Mouse (Mus musculus): ENCODE results near the gene Tldc2. TPM values are rescaled to one million over a fixed set of nuclear protein-coding genes. Genes with fewer than 3 reads are reported as not detected.

The Tldc2 gene
- polyA plus RNA-seq, 1 experiment from 2014 or later: not detected

DNA sequence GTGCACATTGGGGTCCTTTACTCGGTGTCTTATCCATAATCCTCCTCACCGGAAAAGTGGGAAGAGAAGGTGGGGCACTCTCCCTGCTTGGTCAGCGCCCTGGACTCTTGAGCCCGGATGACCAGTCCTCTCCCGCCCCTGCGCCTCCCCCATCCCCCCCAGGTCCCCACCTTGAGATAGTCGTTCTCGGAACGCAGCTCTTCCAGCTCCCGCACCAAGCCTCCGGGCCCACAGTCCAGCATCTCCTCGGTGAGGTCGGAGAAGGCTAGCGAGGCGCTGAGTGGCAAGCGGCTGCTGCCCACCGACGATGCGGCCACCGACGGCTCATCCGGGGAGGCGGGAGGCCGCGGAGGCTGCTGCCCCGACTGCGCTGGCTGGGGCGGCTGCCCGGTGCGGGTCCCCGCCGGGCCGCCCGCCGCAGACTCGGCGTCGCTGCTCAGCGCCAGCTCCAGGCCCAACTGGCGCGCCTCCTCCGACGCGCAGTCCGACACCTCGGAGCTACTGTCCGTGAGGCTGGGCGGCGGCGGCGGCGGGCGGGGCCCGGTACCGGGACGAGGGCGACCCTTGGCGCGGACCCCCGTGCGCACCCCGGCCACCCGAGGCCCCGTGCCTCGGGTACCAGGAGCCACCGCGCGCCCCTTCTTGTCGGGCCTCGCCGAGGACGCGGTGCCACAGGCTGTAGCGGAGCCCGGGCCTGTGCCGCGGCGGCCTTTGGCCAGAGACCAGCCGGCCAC is 8.6 kb upstream of the Tldc2 start:
- no peaks in the 10 kb centered on the region for H3K36me3 ChIP-seq (ENCODE audit: inconsistent target)
- under 1% methylated on average over 77 of the region's 79 CpGs for WGBS (ENCODE audit: missing documents)
- peaks cover 49% of the 10 kb centered on the region for H3K79me2 ChIP-seq (ENCODE audit: inconsistent target)
- H3K4me3 ChIP-seq (ENCODE audit: inconsistent target): peak overlapping the region; percentile 74
- peak overlapping the region; percentile 76 for H3K27ac ChIP-seq

DNA sequence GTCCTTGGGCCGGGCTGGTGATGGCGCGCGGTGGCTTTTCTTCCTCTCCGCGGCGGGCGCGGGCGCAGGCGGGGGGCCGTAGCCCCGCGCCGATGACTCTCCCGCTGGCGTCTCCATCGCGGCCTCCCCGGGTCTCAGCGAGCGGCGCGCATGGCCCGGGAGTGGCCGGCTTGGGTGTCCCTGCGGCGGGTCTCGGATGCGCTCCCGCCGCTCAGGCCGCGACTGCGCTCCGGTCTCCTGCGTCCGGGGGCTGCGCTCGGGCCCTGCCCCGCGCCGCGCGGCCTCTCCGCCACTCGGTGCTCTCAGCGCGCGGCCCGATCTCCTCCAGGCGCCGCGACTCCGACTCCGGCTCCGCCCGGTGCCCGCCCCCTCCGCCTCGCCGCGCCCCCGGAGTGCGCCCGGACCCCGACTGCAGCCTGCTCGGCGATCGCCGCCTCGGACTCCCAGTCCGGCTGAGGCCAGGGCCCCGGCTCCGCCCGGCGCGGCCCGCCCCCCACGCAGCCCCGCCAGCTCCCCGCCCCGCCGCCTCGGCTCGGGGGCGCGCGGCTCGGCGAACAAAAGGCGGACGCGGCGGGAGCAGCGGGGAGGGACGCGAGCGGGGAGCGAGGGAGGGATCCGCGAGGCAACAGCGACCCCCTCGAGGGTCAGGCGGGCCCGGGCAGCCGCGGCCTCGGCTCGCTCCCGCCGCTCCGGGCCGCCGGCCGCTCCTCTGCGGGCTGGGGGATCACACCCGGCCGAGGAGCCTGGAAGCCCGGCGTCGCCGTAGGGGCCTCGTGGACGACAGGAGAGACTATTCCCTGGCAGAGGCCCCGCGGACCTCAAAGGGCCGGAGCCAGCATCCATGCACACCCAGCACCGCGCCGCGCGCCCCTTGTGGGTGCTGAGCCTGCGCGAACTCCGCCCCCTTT is 7.8 kb upstream of the Tldc2 start, which contains the start of gene Soga1:
Gene Soga1 (minus strand): TSS at position 462 of the 908 bp plus-strand sequence.
- H3K79me2 ChIP-seq (ENCODE audit: inconsistent target): peaks cover 41% of the 10 kb centered on the region
- H3K27ac ChIP-seq: peak within 1 kb of the TSS; percentile 76
- 1% methylated on average over 78 of the region's 136 CpGs for WGBS (ENCODE audit: missing documents)
- no peaks in the 10 kb centered on the region for H3K36me3 ChIP-seq (ENCODE audit: inconsistent target)
- H3K4me3 ChIP-seq (ENCODE audit: inconsistent target): peak within 1 kb of the TSS; percentile 74

DNA sequence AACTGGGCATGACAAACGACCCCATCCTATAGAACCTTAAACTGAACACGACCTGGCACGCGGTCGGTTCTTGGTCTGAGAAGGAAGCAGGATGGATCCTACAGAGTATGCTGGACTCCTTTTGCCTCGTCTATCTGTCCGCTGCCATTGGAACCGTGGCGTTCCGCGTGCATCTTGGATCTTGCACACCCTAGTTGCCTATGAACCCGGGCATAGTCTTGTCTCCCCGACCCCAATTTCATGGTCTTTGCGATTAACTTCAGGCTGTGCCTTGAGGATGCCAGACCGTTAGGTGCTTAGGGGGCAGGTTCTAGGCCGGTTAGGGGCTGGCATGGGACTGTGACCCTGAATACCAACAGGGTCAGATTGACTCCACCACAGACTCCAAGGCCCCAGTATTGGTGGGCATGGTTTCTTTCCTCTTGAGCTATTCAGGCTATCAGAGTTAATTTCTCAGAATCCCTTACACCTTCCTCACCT is 7.1 kb upstream of the Tldc2 start:
- Histone ChIP-seq H3K27ac (no peak overlapping the region), H3K4me3 (ENCODE audit: inconsistent target) (no peak overlapping the region), H3K36me3 (ENCODE audit: inconsistent target) (no peaks in the 10 kb centered on the region), H3K79me2 (ENCODE audit: inconsistent target) (peaks cover 34% of the 10 kb centered on the region)
- 42% methylated on average over 16 of the region's 16 CpGs for WGBS (ENCODE audit: missing documents)

- peaks cover 18% of the 10 kb centered on the region for H3K79me2 ChIP-seq (ENCODE audit: inconsistent target)
- no peak overlapping the region for H3K27ac ChIP-seq
- 95% methylated on average over 8 of the region's 8 CpGs for WGBS (ENCODE audit: missing documents)
- H3K4me3 ChIP-seq (ENCODE audit: inconsistent target): no peak overlapping the region
- H3K36me3 ChIP-seq (ENCODE audit: inconsistent target): no peaks in the 10 kb centered on the region
Observed at GRCm38 (mm10) chr2:157081331-157081730, 5.5 kb upstream of the Tldc2 start.

DNA sequence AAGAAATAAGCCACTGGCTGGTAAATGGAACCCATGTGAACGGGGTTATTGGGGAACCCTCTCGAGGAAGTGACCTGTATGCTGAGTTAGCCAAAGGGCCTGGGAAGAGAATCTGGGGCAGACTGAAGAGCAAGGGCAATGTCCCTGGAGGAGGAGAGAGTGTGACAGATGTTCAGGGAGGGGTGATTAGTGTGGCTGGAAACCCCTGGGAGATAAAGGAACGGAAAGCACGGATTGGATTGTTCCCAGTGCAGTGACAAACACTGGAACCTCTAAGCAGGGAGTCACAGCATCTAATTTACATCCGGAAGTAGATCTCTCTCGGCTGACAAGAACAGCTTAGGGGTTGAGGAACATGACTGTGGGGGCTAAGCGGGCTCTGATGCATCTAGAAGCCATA is 4.9 kb upstream of the Tldc2 start:
- Histone ChIP-seq H3K36me3 (ENCODE audit: inconsistent target) (no peaks in the 10 kb centered on the region), H3K4me3 (ENCODE audit: inconsistent target) (no peak overlapping the region), H3K27ac (no peak overlapping the region), H3K79me2 (ENCODE audit: inconsistent target) (peaks cover 11% of the 10 kb centered on the region)
- 58% methylated on average over 7 of the region's 7 CpGs for WGBS (ENCODE audit: missing documents)

DNA sequence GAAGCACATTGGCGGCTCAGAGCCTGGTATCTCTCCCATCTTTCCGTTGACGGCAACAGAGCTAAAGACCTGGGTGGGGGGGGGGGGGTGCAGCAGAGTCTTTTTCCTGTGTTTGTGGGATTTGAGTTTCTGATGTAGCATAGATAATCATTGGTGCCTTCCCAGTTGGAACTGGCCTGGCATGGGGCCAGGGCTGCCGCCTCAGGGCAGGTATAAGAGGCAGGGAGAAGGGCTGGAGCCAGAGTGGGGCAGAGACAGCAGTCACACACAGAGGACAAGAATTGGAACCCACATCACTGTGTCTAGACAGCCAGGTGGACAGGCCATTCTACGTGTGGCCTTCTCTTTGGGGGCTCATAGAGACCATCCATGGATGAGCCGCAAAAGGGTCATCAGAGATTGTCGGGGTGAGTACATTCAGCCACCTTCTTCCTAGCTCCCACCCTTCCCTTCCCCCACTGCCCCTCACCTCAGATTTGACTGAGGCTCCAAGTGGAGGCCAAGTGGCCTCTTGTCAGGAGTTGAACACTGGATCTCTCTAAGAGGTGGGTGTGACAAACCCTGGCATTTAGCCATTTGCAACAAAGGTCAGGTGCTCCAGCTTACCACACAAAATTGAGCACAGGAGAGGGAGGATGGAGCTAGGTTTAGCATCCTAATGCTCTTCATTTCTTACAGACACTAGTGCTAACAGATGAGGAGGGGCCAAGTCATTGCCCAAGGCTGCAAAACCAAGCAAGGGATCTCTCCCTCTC is 1.8 kb upstream of the Tldc2 start:
- Histone ChIP-seq H3K36me3 (ENCODE audit: inconsistent target) (no peaks in the 10 kb centered on the region), H3K4me3 (ENCODE audit: inconsistent target) (no peak overlapping the region), H3K79me2 (ENCODE audit: inconsistent target) (no peaks in the 10 kb centered on the region), H3K27ac (no peak overlapping the region)
- WGBS (ENCODE audit: missing documents): 92% methylated on average over 7 of the region's 7 CpGs

DNA sequence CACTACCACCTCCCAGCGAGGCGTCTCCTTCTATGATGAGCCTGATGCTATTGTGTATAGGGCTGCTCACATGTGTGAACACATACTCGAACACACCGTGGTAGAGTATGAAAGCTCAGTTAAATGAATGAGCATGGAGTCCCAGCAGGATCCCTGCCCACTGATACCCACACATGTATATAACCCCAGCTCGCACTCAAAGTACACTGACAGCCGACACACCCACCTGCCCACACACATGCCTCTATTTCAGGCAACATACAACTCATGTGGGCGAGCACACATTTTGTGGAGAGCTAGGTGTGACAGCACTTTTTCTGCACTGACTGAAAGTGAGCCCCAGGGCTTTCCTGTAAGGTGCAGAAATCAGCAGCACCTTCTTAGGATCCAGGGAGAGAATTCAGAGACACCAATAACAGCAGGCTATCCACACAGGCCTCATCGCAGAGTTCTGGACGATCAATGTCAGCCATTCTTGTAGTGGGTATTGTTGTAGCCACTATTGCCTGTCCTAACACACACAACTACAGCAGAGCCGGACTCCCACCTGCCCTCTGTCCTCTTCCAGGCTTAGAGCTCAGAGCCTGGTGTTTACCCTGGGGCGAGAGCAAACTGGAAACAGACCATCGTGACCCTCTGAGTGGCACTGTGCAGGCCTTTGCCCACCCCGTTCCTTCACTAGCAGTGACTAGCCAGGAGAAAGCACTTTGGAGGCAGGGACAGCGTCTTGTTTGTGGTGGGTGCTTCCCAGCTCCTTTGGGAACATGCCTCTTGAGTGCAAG is 872 bp downstream of the Tldc2 start:
- Histone ChIP-seq H3K79me2 (ENCODE audit: inconsistent target) (no peaks in the 10 kb centered on the region), H3K4me3 (ENCODE audit: inconsistent target) (no peak overlapping the region), H3K36me3 (ENCODE audit: inconsistent target) (no peaks in the 10 kb centered on the region), H3K27ac (no peak overlapping the region)
- 93% methylated on average over 14 of the region's 14 CpGs for WGBS (ENCODE audit: missing documents)

DNA sequence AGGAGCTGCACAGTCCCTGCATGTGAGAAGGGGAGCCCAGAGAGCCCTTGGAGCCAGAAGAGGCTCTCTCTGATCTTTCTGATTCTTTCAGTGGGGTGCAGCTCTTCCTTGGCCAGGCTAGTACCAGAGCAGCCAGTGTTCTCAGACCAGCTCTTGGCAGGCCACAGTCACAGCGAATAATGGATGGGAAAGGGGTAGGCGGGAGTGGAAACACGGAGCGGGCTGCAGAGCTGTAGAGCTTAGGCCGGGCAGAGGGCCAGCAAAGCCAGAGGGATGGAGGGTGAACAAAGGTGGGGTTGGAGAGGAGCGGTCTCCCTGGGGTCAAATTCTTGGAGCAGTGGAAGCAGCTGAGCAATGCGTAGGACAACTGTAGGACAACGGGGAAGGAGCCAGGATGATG is 5.2 kb downstream of the Tldc2 start:
- H3K4me3 ChIP-seq (ENCODE audit: inconsistent target): no peak overlapping the region
- H3K79me2 ChIP-seq (ENCODE audit: inconsistent target): no peaks in the 10 kb centered on the region
- 94% methylated on average over 8 of the region's 8 CpGs for WGBS (ENCODE audit: missing documents)
- H3K36me3 ChIP-seq (ENCODE audit: inconsistent target): peaks cover 10% of the 10 kb centered on the region; the same call in 1 of the 2 replicates
- H3K27ac ChIP-seq: no peak overlapping the region

DNA sequence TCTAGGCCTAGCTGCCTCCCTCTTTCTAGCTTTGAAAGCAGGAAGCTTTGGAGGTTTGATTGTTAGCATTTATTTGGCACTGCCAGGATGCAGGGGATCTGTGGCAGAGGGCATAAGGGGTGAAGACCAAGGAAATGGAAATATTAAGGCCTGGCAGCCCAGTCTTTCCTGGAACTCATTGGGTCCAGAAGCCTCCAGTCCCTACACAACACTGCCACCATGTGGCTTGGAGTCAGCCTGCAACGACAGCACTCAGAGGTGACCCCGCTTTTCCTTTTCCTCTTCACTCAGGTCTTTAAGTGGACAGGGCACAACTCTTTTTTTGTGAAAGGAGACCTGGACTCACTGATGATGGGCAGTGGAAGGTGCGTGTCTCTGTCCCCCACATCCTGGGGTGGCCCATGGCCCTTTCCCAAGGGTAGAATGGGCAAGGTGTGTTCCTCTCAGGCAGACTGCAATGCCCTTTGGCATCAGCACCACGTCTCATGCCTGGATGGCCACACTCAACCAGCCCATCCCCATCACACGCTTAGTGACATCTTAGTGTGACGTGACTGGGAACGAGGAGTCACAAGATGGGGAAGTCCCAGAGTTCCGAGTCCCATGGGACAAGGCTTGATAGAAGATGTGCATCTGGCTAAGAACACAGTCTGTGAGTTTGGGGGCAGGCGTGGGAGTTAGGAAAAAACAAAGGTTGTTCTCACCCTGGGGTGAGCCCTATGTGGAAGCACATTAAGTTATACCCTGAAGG is 8.3 kb downstream of the Tldc2 start:
- no peak overlapping the region for H3K4me3 ChIP-seq (ENCODE audit: inconsistent target)
- no peaks in the 10 kb centered on the region for H3K79me2 ChIP-seq (ENCODE audit: inconsistent target)
- H3K27ac ChIP-seq: no peak overlapping the region
- 77% methylated on average over 9 of the region's 9 CpGs for WGBS (ENCODE audit: missing documents)
- peaks cover 41% of the 10 kb centered on the region for H3K36me3 ChIP-seq (ENCODE audit: inconsistent target)

- Histone ChIP-seq H3K27ac (peak overlapping the region; percentile 7; the same call in 1 of the 2 replicates), H3K4me3 (ENCODE audit: inconsistent target) (no peak overlapping the region), H3K36me3 (ENCODE audit: inconsistent target) (peaks cover 83% of the 10 kb centered on the region), H3K79me2 (ENCODE audit: inconsistent target) (no peaks in the 10 kb centered on the region; the same call in 1 of the 2 replicates)
- WGBS (ENCODE audit: missing documents): 78% methylated on average over 8 of the region's 12 CpGs
Observed at GRCm38 (mm10) chr2:157099532-157100318, 12.9 kb downstream of the Tldc2 start.

DNA sequence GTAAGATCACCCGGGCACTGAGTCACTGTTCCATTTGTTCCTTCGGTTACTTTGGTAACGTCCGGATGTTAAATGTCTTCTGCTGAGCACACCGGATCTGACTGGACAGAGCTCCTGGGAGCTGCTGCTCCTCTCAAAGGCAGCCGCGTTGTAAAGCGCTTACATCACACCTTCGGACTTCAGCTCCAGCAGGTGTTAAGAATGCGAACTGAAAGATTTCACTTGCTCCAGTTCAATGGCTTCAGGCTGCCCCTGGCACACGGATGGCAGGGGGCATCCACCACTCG is 13.4 kb downstream of the Tldc2 start:
- no peak overlapping the region for H3K27ac ChIP-seq
- 96% methylated on average over 12 of the region's 12 CpGs for WGBS (ENCODE audit: missing documents)
- H3K4me3 ChIP-seq (ENCODE audit: inconsistent target): no peak overlapping the region
- peaks cover 88% of the 10 kb centered on the region for H3K36me3 ChIP-seq (ENCODE audit: inconsistent target)
- H3K79me2 ChIP-seq (ENCODE audit: inconsistent target): no peaks in the 10 kb centered on the region; the same call in 1 of the 2 replicates

GRCm38 (mm10) chr2:157101650-157102049 is 14.8 kb downstream of the Tldc2 start:
- Histone ChIP-seq H3K4me3 (ENCODE audit: inconsistent target) (no peak overlapping the region), H3K27ac (no peak overlapping the region), H3K36me3 (ENCODE audit: inconsistent target) (peaks cover 96% of the 10 kb centered on the region), H3K79me2 (ENCODE audit: inconsistent target) (no peaks in the 10 kb centered on the region; the same call in 1 of the 2 replicates)
- WGBS (ENCODE audit: missing documents): 96% methylated on average over 9 of the region's 9 CpGs

DNA sequence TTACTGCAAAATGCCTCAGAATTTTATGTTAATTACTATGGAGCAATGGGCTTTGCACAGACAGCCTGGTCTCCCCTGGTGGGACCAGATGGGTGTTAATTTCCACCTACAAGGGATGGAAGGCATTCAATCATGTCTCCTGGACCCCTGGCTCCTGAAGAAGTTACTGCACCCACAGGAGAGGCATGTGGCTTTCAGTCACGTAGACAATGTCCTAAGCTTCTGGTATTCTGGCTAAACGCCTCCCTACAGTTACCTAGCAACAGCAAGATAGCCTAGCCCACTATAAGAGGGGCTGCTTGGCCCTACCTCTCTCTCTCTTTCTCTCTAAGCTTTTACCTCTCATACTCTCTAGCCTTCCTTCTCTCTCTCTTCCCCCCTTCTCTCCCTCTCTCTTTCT is 15.4 kb downstream of the Tldc2 start:
- WGBS (ENCODE audit: missing documents): 92% methylated on average over 2 of the region's 2 CpGs
- peaks cover 96% of the 10 kb centered on the region for H3K36me3 ChIP-seq (ENCODE audit: inconsistent target)

More for the DNA sequence above, 15.4 kb downstream of the Tldc2 start:
- Histone ChIP-seq H3K4me3 (ENCODE audit: inconsistent target) (no peak overlapping the region), H3K27ac (no peak overlapping the region), H3K79me2 (ENCODE audit: inconsistent target) (no peaks in the 10 kb centered on the region; the same call in 1 of the 2 replicates)

All from macrophage (primary cell).